Mouse (Mus musculus): ENCODE results near the gene 1700029I15Rik.
A peak's percentile ranks its signal among the peaks of the same experiment; 100 is the strongest.
"Not testable (repeated sequence)": the region's sequence is repeated elsewhere in the genome, so short reads cannot be mapped to it uniquely, and the experiment has no call there.

Gene 1700029I15Rik

DNA sequence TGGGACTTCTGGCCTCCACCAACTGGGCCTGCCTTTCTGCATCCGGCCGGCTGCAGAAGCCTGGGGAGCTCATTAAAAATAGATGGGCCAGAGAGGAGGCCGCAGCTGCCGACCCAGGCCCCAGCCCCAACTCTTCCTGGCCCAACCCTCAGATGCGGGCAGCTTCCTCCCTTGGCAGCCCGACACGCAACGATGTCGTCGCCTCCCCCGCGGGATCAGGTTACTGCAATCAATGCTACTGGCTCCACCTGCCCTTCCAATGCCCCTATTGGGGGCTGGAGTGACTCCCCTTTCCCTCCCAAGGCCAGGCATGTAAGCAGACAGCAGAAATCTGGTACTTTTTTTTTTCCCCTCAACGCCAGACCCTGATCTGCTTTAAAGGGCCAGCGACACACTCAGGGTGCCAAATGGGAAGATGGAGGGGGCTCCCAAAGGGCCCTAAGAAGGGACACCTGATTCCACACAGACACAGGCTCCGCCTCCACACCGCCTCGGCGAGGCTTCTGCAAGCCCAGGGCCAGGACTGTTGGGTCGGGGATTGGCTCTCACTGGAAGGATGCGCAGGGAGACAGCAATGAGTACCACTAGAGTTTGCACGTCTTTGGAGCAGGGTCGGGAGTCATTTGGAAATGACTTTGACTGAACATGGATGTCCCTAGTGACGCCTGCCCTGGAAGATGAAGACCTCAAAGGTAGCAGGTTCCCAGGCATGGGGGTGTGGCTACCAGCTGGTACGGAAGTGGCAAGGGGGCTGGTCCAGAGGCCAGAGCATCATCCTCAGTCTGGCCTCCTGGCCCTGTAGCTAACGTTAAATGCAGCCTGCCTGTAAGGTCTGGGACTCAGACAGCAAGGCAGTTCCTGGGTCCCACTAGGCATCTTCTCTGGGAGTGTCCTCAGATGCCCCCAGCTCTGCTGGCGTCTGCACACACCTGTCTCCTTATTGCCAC lies 10.3 kb downstream of the 1700029I15Rik start:
- DNase-seq (ENCODE audit: low read depth) = peak; percentile 55

DNA sequence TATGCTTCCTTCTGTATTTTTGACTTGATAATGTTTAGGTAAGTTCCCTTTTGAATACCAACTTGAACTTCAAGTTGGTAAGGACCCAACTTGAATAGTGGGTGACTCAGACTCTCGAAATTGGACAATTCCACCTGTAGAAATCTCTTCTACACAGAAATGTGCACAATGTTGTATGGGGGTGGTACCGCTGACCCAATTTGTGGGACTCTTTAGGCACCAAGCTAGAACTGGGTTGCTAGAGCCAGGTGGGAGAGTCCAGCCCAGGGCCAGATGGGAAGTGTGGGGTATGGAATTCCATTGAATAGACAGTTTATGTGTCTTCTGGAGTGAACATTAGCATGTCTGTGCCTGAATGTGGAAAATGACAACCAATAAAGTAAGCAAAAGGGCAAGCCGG lies 13.2 kb downstream of the 1700029I15Rik start:
- no peak for DNase-seq (ENCODE audit: low read depth)

DNA sequence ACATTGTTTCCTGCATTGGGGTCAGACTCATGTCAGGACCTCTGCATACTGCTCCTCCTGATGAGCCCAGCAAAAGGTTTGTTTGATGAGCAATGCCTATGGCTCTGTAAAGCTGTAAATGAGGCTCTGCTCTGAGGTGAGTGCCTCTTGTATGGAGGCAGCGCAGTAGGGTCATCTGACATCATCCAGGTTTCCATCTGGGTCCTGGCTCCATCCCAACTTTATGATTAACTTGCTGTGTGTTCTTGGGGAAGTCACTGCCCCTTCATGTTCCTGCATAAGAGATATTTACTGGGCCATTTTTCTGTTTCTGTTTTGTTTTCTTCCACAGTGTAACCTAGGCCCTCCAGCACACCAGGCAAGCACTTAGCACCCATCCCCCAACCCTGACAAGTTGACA lies 15.1 kb downstream of the 1700029I15Rik start:
- no peak for DNase-seq (ENCODE audit: low read depth)

DNA sequence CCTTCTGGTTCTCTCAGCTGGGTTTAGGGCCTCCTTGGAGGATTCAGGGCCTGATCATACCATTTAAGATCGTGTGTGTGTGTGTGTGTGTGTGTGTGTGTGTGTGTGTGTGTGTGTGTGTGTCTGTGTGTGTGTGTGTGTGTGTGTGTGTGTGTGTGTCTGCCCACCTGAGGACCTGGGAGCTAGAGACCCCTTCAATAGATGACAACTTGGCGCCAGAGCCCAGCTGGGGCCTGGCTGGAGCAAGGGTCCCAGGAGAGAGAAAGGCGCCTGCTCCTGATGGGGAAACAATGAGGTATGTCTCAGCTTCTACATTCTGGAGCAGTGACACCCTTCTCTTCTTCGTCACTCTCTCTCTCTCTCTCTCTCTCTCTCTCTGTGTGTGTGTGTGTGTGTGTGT lies 17.5 kb downstream of the 1700029I15Rik start:
- not testable (repeated sequence) for DNase-seq (ENCODE audit: low read depth)

DNA sequence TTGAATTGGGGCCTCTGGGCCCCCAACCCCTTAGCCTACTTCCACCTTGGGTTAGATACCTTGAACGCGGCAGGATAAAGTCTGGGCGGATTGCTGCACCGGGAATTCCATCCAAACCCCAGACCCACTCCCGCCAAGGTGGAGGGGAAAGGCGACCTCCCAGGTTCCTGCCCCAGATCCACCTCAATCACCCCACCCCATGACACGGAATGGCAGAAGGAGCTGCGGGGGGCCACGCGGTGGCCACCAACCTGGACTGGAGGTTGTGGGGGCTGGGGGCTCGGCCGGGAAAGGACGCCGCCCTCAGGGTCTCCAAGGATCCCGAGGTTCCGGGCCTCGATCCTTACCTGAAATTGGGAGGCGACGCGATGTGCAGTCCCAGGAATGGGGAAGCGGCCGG lies 18.3 kb downstream of the 1700029I15Rik start:
- DNase-seq (ENCODE audit: low read depth) = no peak

DNA sequence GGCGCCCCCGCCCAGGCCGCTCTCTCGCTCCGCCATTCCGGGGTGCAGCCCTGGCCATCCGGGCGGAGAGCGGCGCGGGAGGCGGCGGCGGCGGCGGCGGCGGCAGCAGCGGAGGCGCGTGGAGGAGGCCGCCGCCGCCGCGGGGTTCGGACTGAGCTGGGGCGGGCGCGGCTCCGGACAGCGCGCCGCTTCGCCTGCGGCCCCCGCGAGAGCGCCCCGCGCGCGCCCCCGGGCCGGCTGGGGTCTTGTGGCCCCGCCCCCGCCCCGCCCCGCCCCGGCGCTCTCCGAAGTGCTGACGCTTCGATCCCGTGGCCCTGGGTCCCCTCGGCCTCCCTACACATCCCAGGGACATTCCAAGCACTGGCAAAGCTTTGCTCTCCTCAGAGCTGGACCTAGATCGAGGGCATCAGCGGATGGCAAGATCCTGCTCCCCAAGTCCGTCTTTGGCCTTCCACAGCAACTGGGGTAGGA lies 18.8 kb downstream of the 1700029I15Rik start, which contains the start of gene Mapk8ip1:
Mapk8ip1 (minus strand) TSS at position 173 of the 471 bp plus-strand sequence.
- no peak for DNase-seq (ENCODE audit: low read depth)

DNA sequence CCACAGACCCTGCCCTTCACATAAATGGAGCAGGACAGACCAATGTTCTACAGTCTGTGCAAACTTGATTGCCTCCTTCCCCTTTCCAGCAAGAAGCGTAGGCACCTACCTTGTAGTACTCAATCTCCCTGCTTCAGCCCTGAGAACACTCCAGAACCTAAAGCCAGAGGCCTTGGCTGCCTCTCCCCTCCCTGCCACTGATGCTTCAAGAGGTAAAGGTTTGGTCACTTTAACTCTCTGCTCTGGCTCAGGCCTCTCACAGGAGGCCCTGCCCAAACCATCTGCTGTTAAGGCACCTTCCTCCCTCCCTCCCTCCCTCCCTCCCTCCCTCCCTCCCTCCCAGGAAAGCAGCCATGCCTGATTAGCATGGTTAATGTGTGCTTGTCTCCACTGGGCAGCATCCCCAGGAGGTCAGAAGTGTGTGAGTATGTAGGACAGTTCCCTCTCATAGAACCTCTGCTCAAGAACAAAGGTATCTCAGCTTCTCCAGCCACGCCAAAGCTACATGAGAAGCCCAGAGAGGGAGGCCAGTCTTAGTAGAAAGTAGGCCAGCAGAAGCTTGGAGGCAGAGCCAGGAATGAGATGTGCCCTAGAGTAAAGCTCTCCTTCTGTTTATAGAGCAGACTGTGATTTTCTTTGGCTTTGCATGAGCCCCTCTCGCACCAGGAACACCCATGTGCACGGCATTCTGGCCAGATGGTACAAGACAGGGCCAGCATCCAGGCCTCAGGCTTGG lies 20.4 kb downstream of the 1700029I15Rik start:
- no peak for DNase-seq (ENCODE audit: low read depth)

DNA sequence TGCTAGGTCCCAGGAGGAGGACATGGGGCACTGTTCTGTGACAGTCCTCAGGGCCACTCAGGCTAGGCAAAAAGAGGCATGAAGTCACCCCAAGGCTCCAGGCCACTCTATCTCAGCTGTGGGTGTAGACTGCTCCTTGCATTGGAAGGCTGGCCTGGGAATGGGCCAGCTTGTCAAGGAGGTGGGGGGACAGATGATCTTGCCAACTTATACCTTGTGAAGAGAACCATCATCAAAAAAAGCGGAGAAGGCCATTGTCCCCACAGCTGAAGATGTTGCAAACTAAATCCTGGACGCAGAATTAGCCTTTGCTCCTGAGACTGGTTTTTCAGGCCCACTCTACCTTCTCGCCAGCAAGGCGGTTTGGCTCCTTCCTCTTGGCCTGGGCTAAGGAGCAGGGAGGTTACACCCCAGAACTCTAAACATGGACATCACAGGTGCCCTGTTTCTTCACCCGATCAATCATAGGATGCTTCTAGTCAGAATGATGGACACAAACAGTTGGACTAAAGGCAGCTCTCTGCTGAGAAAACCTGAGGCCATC lies 21.5 kb downstream of the 1700029I15Rik start:
- no peak for DNase-seq (ENCODE audit: low read depth)

DNA sequence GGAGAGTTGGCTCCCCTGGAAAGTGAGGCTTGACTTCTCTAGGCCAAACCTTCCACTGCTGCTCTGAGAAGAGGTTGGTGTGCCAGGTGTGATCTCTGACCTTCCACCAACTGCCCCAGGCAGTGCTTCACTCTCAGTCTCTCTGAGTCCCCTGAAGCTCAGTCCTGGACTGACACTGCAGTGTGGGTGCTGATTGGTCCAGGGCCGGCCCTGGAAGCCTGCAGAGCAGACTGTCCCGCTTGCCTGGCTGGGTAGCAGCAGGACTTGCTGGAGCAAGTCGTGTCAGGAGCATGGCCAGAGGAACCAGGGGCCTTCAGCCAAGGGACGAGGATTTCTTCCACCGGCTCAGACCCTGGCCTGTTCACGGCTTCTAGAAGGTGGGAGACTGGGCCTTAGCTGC lies 22.4 kb downstream of the 1700029I15Rik start:
- no peak for DNase-seq (ENCODE audit: low read depth)

DNA sequence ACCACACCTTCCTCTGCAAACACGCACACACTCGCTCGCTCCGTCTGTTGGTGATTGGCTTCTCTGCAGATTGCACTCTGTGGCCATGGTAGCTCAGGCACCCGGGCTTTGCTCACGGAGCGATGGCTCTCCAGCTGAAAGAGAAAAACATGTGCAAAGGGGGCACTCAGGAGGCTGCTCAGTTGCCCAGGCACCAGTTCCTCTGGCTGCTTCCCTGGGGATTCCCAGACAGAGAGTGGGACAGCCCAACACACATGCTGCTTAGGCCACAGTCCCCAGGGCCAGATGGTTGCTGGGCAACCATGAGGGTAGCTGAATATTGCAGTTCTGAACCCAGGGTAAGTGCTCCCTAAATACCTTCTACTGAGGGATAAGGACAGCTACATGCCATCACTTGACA lies 23.3 kb downstream of the 1700029I15Rik start:
- DNase-seq (ENCODE audit: low read depth) = no peak

DNA sequence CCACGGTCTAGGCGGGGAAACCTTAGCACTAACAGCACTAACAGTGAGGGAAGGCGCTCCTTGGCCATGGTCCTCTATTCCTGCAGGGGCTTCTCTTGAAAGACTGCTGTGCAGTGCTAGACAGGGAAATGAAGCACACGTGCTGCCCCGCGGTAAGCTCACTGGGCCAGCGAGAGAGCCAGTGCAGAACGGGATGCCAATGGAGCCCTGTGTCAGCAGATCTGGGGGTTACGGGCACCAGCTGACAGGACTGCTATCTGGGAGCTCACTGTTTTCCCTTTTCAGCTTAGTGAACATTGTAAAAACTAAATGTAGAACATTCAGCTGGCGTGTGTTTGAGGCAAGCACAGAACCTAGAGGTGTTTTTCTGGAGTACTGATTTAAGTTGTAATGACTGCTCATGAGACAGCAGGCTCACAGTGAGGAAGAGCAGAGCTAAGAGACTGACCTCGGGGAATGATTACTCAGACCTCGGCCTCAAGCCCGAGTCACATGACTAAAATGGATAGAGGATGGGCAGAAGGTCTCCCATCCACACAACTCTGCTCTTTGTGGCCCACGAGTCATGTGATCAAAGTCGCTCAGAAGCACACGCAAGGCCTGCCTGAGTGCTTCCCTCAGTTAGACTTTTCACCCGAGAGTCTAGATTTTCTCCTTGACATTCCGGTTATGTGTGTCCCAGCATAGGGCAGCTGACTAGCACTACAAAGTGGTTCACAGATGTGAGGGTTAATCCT lies 26.1 kb downstream of the 1700029I15Rik start:
- DNase-seq (ENCODE audit: low read depth) = no peak

DNA sequence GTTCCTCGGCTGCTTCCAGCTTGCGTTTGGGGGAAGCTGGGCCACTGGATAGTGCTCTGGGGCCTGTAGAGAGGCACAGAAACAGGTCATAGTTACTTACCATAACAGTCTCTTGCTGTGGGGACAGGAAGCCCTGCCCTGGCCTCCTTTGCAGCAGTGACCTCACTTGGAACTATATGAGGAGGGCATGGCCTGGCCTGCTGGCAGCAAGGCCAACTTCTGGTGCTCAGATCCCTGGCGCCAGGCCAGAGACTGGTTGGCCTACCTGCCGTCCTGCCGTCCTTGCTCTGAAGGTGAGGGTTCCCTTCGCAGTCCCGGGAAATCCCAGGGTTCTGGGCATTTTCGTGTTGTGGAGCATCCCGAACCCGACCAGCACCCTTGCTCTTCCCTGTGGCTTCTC lies 29.4 kb downstream of the 1700029I15Rik start:
- no peak for DNase-seq (ENCODE audit: low read depth)

DNA sequence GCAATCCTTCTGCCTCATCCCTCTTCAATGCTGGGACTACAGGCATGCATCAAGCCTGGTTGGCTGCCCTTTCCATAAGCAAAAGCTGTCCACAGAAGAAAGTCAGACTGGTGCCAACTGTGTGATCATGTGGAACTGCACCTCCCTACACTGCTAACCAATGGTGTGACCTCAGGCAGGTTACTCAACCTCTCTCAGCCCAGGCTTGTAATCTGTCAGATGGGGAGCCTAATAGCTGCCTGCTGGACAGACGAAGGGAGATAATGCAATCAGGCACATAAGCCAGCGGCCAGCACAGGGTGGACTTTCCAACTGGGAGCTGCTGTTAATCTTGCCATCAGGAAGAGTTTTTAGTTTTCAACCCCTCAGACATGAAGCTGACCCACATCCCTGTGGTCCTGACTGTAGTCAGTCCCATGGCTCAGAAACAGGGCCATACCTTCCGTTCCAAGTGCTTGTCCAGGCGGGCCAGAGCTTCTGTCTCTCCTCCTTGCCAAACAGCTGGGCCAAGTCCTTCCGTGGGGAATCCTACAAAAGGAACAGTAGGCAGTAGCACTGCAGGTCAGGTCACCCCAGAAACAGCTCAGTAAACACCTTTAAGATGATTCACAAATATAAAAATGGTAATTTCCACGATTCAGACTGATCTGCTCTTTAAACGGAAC lies 39.5 kb downstream of the 1700029I15Rik start:
- no peak for DNase-seq (ENCODE audit: low read depth)

DNA sequence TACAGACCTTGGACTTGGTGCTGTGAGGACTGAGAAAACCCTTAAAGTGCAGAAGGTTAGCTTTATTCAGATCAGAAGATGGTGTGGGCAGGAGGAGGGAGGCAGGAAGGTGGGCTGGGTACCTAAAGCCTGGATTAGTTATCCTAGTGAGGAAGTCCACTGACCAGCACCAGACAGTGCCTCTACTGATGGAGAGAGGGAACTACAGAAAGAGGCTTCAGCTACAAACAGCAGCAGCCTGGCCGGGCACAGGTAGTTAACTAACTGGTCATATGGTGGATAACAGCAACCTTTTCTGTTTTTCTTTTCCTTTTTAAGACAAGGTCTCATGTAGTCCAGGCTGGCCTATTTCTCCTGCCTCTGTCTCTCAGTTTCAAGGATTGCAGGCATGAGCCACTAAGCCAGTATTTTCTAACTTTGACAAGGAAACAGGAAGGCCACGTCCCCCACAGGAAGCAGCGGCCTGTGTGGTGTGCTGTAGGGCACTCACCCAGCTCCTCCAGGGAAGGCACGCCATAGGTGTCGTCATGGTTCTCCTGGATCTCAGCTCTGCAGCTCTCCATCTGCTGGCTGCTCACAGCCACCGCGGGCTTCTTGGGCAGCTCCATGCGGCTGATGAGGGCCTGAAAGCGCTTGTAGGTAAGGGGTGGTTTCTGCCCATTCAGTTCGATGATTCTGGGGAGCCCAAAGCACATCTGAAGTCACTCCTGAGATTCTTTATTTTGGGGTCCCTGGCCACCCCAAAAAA lies 40.2 kb downstream of the 1700029I15Rik start:
- DNase-seq (ENCODE audit: low read depth) = peak; percentile 38

DNA sequence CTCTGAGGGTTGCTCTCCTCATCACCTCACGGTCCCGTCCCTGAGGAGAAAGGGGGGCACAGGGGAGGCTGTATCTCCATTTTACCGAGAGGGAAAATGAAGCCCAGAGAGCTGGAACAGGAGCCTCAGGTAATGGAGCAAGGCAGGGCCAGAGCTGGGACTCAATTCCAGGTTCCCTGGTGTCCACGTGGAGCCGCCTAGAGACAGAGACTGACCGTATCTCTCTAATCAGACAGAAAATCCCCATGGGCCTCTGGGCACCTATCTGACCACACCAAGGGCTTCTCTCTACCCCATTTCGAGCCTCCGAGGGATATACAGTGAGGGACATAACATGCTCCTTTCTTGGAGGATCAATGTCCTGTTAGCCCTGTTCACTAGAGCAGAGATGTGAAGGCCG lies 40.8 kb downstream of the 1700029I15Rik start:
- DNase-seq (ENCODE audit: low read depth) = no peak

DNA sequence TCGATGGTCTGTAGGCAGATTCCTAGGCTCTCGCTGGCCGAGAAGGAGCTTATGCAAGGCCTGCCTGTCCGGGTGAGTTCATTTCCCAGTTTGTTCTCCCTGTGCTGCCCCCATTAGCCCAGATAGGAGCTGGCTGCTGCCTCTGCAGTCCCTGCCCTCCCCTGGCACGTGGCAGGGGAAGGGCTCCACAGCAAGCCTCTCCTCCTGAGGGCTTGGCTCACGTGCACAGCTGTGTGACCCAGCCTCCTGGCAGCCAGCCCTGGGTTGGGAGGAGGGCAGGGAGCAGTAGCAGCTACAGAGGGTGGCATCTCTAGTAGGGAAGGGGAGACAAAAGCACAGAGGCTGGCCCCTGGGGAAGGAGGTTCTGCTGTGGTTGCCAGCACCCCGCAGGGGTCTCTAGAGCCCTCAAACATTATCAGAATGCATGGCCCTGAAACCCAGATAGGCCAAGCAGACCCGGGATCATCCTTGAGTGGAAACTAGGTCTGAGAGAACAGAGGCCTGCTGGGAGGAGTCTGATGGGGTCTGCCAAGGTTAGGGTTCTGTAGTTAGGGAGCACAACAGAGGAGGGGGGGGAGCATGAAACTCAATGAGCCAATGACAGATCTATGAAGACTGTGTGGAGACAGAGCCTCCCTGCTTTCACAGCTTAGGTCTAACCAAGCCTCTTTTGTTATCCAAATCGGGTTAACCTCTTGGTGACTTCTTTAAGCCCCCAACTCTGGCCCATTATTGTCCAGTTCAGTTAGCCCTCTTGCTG lies 41.5 kb downstream of the 1700029I15Rik start:
- no peak for DNase-seq (ENCODE audit: low read depth)

DNA sequence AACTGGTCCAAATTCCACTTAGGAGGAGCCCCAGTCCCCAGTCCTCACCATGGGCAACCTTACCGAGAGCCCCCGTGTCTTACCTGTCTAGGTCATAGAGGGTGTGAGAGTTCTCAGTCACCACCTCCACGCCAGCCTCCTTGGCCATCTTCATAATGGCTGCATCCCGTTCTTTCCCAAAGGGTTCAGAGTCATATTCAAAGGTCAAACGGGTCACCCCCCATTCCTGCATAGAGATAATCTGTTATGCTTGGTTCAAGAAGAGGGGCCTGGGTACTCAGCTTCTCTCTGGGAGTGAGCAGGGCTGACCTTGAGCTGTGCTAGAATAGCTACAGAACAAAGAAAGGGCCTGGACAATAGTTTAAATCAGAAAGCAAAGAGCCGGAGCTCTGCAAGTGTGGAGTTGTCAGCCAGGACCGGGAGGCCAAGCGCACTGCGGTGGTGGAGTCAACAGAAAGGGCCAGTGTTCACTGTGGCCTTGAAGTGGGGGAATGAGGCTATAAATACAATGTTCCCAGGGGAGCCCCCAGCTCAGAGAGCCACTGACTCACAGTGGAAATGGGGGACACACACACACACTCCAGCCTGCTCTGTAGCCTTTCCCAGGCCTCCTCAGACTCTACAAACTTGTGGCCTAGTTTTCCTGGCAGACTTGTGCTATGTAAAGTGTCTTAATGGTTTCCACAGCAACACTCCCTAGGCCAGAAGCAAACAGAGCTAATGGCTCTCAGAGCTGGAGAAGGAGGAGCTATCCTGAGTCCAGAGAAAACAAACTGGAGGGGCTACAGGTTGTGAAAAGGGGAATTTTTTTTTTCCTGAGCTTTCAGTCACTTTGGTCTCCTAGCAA lies 42.3 kb downstream of the 1700029I15Rik start:
- no peak for DNase-seq (ENCODE audit: low read depth)

DNA sequence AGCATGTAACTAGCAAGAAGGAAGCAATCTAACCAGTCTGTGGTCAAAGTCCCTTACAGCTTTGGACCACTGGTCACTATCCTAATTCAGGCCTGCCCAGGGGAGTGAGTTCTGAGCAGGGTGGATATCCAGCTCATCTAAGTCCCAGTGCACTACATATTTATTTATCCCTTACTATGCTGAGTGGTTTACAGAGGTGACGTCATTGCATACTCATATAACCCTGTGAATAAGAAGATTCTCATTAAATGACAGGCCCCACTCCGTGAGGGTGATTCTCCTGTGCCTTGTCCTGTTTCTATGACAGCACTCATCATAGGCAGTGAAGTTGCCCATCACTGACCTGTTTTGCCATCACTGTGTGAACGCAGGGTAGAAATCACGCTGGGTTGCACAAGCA lies 43.0 kb downstream of the 1700029I15Rik start:
- DNase-seq (ENCODE audit: low read depth) = no peak

DNA sequence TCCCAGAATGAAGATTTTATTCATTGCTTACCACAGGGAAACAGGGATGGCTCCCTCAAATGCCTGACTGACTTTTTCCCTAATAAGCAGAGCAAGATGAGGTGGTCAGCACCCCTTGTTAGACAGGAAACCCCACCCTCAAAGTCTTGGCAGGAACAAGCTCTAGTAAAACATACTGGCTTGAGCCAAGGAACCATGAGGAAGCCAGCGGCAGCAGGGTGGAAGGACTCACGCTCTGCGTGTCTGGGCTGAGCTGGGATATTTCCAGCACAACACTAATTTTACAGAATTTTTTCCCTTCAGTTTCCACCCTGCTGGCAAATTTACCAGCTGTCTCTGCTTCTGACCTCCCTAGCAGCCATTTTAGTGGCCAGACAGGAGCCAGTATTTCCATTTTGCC lies 44.1 kb downstream of the 1700029I15Rik start:
- no peak for DNase-seq (ENCODE audit: low read depth)

Data from induced T-regulatory cell, adult 2 months (primary cell).